Mouse (Mus musculus) embryonic facial prominence, embryonic 15.5 days (tissue): ENCODE results near the gene Zdhhc21. TPM values are rescaled to one million over a fixed set of nuclear protein-coding genes. Genes with fewer than 3 reads are reported as not detected.

ENCODE experiments used
- ATAC-seq: fragments of 200-750 bp; cut with Nextera tagmentation; 2 replicates; pipeline ENCODE4 v1.8.0; 2017; ENCODE audit warnings: low read depth, moderate TSS enrichment; ENCODE audit not compliant: insufficient number of reproducible peaks, low FRiP score, low TSS enrichment
- H3K27ac ChIP-seq: fragments of 300-500 bp; sonication (generic); replicated peaks from 2 replicates; pipeline ENCODE4 v1.5.1; 2015; ENCODE audit warnings: mild to moderate bottlenecking, inconsistent platforms
- H3K27me3 ChIP-seq: fragments of 300-500 bp; sonication (generic); 2 replicates; pipeline ENCODE4 v1.6.1; 2015; ENCODE audit warnings: inconsistent platforms
- H3K36me3 ChIP-seq: fragments of 300-500 bp; sonication (generic); 2 replicates; pipeline ENCODE4 v1.6.1; 2015; ENCODE audit warnings: mild to moderate bottlenecking, inconsistent platforms
- H3K4me1 ChIP-seq: fragments of 300-500 bp; sonication (generic); 2 replicates; pipeline ENCODE4 v1.6.1; 2015; ENCODE audit warnings: inconsistent platforms
- H3K4me2 ChIP-seq: fragments of 300-500 bp; sonication (generic); replicated peaks from 2 replicates; pipeline ENCODE4 v1.6.1; 2015; ENCODE audit warnings: mild to moderate bottlenecking, inconsistent platforms
- H3K4me3 ChIP-seq: fragments of 300-500 bp; sonication (generic); replicated peaks from 2 replicates; pipeline ENCODE4 v1.5.1; 2015; ENCODE audit warnings: mild to moderate bottlenecking, inconsistent platforms
- H3K9ac ChIP-seq: fragments of 300-500 bp; sonication (generic); 2 replicates; pipeline ENCODE4 v1.6.1; 2015; ENCODE audit warnings: inconsistent platforms
- H3K9me3 ChIP-seq: fragments of 300-500 bp; sonication (generic); replicated peaks from 2 replicates; pipeline ENCODE4 v1.6.1; 2016; ENCODE audit warnings: inconsistent platforms
- WGBS: fragments of 180-500 bp; shearing (Covaris S2); methylation state at CpG from one replicate; pipeline ENCODE4 v1.1.7; 2015; 5-methylcytosine and 5-hydroxymethylcytosine counted together
- polyA plus RNA-seq: library from polyadenylated mRNA; unstranded; fragments of >200 nt; fragmentation: Nextera tagmentation; extraction: Ambion mirVana; gene quantifications from 2 replicates; pipeline ENCODE4 v1.2.1, GENCODE M21; 2015

The Zdhhc21 gene
- polyA plus RNA-seq, 1 experiment from 2014 or later, result 15.2 TPM

- H3K4me2 ChIP-seq, result peak overlapping the region; percentile 17
- WGBS, result 6% methylated on average over 10 of the region's 10 CpGs
These were observed 97.2 kb downstream of the Zdhhc21 start for GRCm38 (mm10) chr4:82762430-82763119.

GRCm38 (mm10) chr4:82756295-82756626 is 103.5 kb downstream of the Zdhhc21 start:
- WGBS, result 18% methylated on average over 3 of the region's 3 CpGs
- no peaks in the 10 kb centered on the region for H3K36me3 ChIP-seq
- no peak for ATAC-seq
- no peak overlapping the region for H3K4me2 ChIP-seq
- no peak overlapping the region for H3K9ac ChIP-seq
- H3K4me3 ChIP-seq, result no peak overlapping the region
- H3K4me1 ChIP-seq, result 0 out of 2 replicates have a peak, but pooled peaks cover under 1% of the 10 kb centered on the region
- no peaks in the 10 kb centered on the region for H3K27me3 ChIP-seq
- no peaks in the 10 kb centered on the region for H3K9me3 ChIP-seq
- H3K27ac ChIP-seq, result no peak overlapping the region

More at GRCm38 (mm10) chr4:82762430-82763119, 97.2 kb downstream of the Zdhhc21 start:
- no peaks in the 10 kb centered on the region for H3K36me3 ChIP-seq
- no peaks in the 10 kb centered on the region for H3K9me3 ChIP-seq
- peaks cover 22% of the 10 kb centered on the region for H3K4me1 ChIP-seq
- peak; percentile 78 for ATAC-seq
- H3K27ac ChIP-seq, result peak overlapping the region; percentile 78
- H3K27me3 ChIP-seq, result no peaks in the 10 kb centered on the region
- no peak overlapping the region for H3K4me3 ChIP-seq
- H3K9ac ChIP-seq, result no peak overlapping the region

GRCm38 (mm10) chr4:82755616-82756294 is 104.0 kb downstream of the Zdhhc21 start:
- Histone ChIP-seq H3K27ac (no peak overlapping the region), H3K36me3 (no peaks in the 10 kb centered on the region), H3K4me2 (no peak overlapping the region), H3K9ac (no peak overlapping the region), H3K4me3 (no peak overlapping the region), H3K9me3 (no peaks in the 10 kb centered on the region), H3K27me3 (no peaks in the 10 kb centered on the region), H3K4me1 (no peaks in the 10 kb centered on the region)
- no peak for ATAC-seq
- 21% methylated on average over 3 of the region's 3 CpGs for WGBS

Other genes starting within 250 kb of the Zdhhc21 start
- gene Nfib, start 154.2 kb downstream of the Zdhhc21 start, polyA plus RNA-seq, result 85.7 and 89.2 TPM in 2 replicates
- 0.27 and 0.68 TPM in 2 replicates for gene Cer1, start 25.2 kb upstream of the Zdhhc21 start, polyA plus RNA-seq
- 13.9 and 14.1 TPM in 2 replicates for gene Frem1, start 192.4 kb upstream of the Zdhhc21 start, polyA plus RNA-seq